8 mouse cellular contexts compared by ENCODE assay signal in genomic region chr10:127619941-127620405, GRCm38 (mm10). TPM values are rescaled to one million over a fixed set of nuclear protein-coding genes. Genes with fewer than 3 reads are reported as not detected.
DNase-seq lines count a peak whose midpoint lies in the region; ATAC-seq and TF ChIP-seq lines count a peak whose summit lies in the region.

No protein-coding gene starts in this region.

- H3K4me3 ChIP-seq in heart, embryonic 13.5 days, result peak overlapping the region; percentile 75
- no peak overlapping the region for H3K4me3 ChIP-seq in bone marrow, adult 2 months (replicated peaks; ENCODE audit: control insufficient read depth, low read depth, low read length)
- peak overlapping the region; percentile 73 for H3K4me3 ChIP-seq in forebrain, embryonic 15.5 days
- H3K4me3 ChIP-seq in limb, embryonic 11.5 days (ENCODE audit: low read depth, low read length), result peak overlapping the region; percentile 85
- peak overlapping the region; percentile 78 for H3K4me3 ChIP-seq in neural tube, embryonic 11.5 days (ENCODE audit: low read depth, low read length)
- no peak overlapping the region for H3K4me3 ChIP-seq in thymus, adult 2 months (ENCODE audit: control insufficient read depth, insufficient read depth, low read length)

- H3K27me3 ChIP-seq in heart, embryonic 13.5 days (replicated peaks), result 0 out of 2 replicates have a peak, but pooled peaks cover 5% of the 10 kb centered on the region
- no peaks in the 10 kb centered on the region for H3K27me3 ChIP-seq in forebrain, embryonic 15.5 days
- no peaks in the 10 kb centered on the region for H3K27me3 ChIP-seq in limb, embryonic 11.5 days (ENCODE audit: control insufficient read depth, insufficient read depth, low read length)
- no peaks in the 10 kb centered on the region for H3K27me3 ChIP-seq in neural tube, embryonic 11.5 days (ENCODE audit: control insufficient read depth, insufficient read depth, low read length)
- no peaks in the 10 kb centered on the region for H3K27me3 ChIP-seq in thymus, adult 2 months (ENCODE audit: control insufficient read depth, insufficient read depth, low read length)

- no peak for TF ChIP-seq POLR2A in bone marrow, adult 2 months (IDR thresholded peaks at IDR 0.05; ENCODE audit: borderline replicate concordance, control insufficient read depth, low read depth, low read length)
- TF ChIP-seq POLR2A in thymus, adult 2 months (IDR thresholded peaks at IDR 0.05; ENCODE audit: control insufficient read depth, extremely low read depth, insufficient read depth, low read length, poor library complexity), result no peak

- no peaks in the 10 kb centered on the region for H3K36me3 ChIP-seq in heart, embryonic 13.5 days
- no peaks in the 10 kb centered on the region for H3K36me3 ChIP-seq in forebrain, embryonic 15.5 days
- H3K36me3 ChIP-seq in limb, embryonic 11.5 days (ENCODE audit: control insufficient read depth, insufficient read depth, low read length), result no peaks in the 10 kb centered on the region
- H3K36me3 ChIP-seq in neural tube, embryonic 11.5 days (ENCODE audit: control insufficient read depth, insufficient read depth, low read length), result no peaks in the 10 kb centered on the region
- H3K36me3 ChIP-seq in thymus, adult 2 months (ENCODE audit: control insufficient read depth, insufficient read depth, low read length), result no peaks in the 10 kb centered on the region

- peak overlapping the region; percentile 83 for H3K9ac ChIP-seq in heart, embryonic 13.5 days
- peak overlapping the region; percentile 94 for H3K9ac ChIP-seq in forebrain, embryonic 15.5 days (replicated peaks)
- peak overlapping the region; percentile 84 for H3K9ac ChIP-seq in limb, embryonic 11.5 days (ENCODE audit: low read length)
- H3K9ac ChIP-seq in neural tube, embryonic 11.5 days (ENCODE audit: low read length), result peak overlapping the region; percentile 85

- no peak for ATAC-seq in heart, embryonic 13.5 days (ENCODE audit: extremely low read depth, insufficient number of reproducible peaks, low FRiP score, low TSS enrichment)
- peak; percentile 14; the same call in 1 of the 2 replicates for ATAC-seq in forebrain, embryonic 15.5 days (replicated peaks)
- ATAC-seq in limb, embryonic 11.5 days (ENCODE audit: insufficient number of reproducible peaks, low FRiP score, low TSS enrichment, low read depth), result 0 out of 2 replicates have a peak, but pooled peaks have one; percentile 1
- peak; percentile 21 for ATAC-seq in neural tube, embryonic 11.5 days (ENCODE audit: insufficient read depth, low FRiP score, low TSS enrichment)

- peaks cover 60% of the 10 kb centered on the region for H3K4me1 ChIP-seq in heart, embryonic 13.5 days
- no peaks in the 10 kb centered on the region for H3K4me1 ChIP-seq in bone marrow, adult 2 months (ENCODE audit: control insufficient read depth, insufficient read depth, low read length)
- peaks cover 59% of the 10 kb centered on the region for H3K4me1 ChIP-seq in forebrain, embryonic 15.5 days
- peaks cover 48% of the 10 kb centered on the region for H3K4me1 ChIP-seq in limb, embryonic 11.5 days (ENCODE audit: control insufficient read depth, insufficient read depth, low read length)
- peaks cover 42% of the 10 kb centered on the region for H3K4me1 ChIP-seq in neural tube, embryonic 11.5 days (ENCODE audit: control insufficient read depth, insufficient read depth, low read length)
- peaks cover 16% of the 10 kb centered on the region for H3K4me1 ChIP-seq in thymus, adult 2 months (replicated peaks; ENCODE audit: control insufficient read depth, insufficient read depth, low read length)

- 14% methylated on average over 12 of the region's 12 CpGs for WGBS in heart, embryonic 13.5 days
- WGBS in bone marrow, adult 2 months, result 77% methylated on average over 12 of the region's 12 CpGs
- under 1% methylated on average over 11 of the region's 12 CpGs for WGBS in forebrain, embryonic 15.5 days
- WGBS in limb, embryonic 11.5 days, result 1% methylated on average over 12 of the region's 12 CpGs
- under 1% methylated on average over 12 of the region's 12 CpGs for WGBS in neural tube, embryonic 11.5 days
- WGBS in thymus, adult 2 months, result 82% methylated on average over 12 of the region's 12 CpGs

- H3K4me2 ChIP-seq in heart, embryonic 13.5 days, result peak overlapping the region; percentile 96
- peak overlapping the region; percentile 94 for H3K4me2 ChIP-seq in forebrain, embryonic 15.5 days (replicated peaks)
- peak overlapping the region; percentile 93 for H3K4me2 ChIP-seq in limb, embryonic 11.5 days (ENCODE audit: low read depth, severe bottlenecking)
- peak overlapping the region; percentile 83 for H3K4me2 ChIP-seq in neural tube, embryonic 11.5 days (ENCODE audit: low read depth)

- DNase-seq in heart, adult 8-10 months (ENCODE audit: low spot score), result no peak
- DNase-seq in limb, embryonic 11.5 days (ENCODE audit: low spot score), result peak; percentile 59
- peak; percentile 57 for DNase-seq in neural tube, embryonic 11.5 days (ENCODE audit: low spot score)
- DNase-seq in thymus, adult 2 months, result no peak
- no peak for DNase-seq in right cerebral cortex, adult 2 months (ENCODE audit: low spot score in 2 of 2)

- no peaks in the 10 kb centered on the region for H3K9me3 ChIP-seq in heart, embryonic 13.5 days
- H3K9me3 ChIP-seq in forebrain, embryonic 15.5 days, result no peaks in the 10 kb centered on the region
- no peaks in the 10 kb centered on the region for H3K9me3 ChIP-seq in limb, embryonic 11.5 days (ENCODE audit: control insufficient read depth, low read length)
- H3K9me3 ChIP-seq in neural tube, embryonic 11.5 days (ENCODE audit: control insufficient read depth, low read length), result no peaks in the 10 kb centered on the region

- peak overlapping the region; percentile 98 for H3K27ac ChIP-seq in heart, embryonic 13.5 days (replicated peaks)
- H3K27ac ChIP-seq in bone marrow, adult 2 months (ENCODE audit: control insufficient read depth, insufficient read depth, low read depth, low read length, poor library complexity), result peak overlapping the region; percentile 10; the same call in 1 of the 2 replicates
- peak overlapping the region; percentile 93 for H3K27ac ChIP-seq in forebrain, embryonic 15.5 days (replicated peaks)
- peak overlapping the region; percentile 88 for H3K27ac ChIP-seq in limb, embryonic 11.5 days (replicated peaks; ENCODE audit: low read depth, low read length)
- peak overlapping the region; percentile 86 for H3K27ac ChIP-seq in neural tube, embryonic 11.5 days (ENCODE audit: low read depth, low read length)
- no peak overlapping the region for H3K27ac ChIP-seq in thymus, adult 2 months (ENCODE audit: control insufficient read depth, insufficient read depth, low read length)

- no peak for TF ChIP-seq CTCF in bone marrow, adult 2 months (IDR thresholded peaks at IDR 0.05; ENCODE audit: control insufficient read depth, insufficient read depth, low read length)
- no peak for TF ChIP-seq CTCF in thymus, adult 2 months (IDR thresholded peaks at IDR 0.05; ENCODE audit: borderline replicate concordance, control insufficient read depth, extremely low read depth, insufficient read depth, low read length, poor library complexity)

RNA-seq across cellular contexts. Expression of gene Lrp1, which starts 1.0 kb away (rescaled TPM):
- polyA plus RNA-seq in heart, embryonic 13.5 days (2015; fragmentation: Nextera tagmentation; extraction: Ambion mirVana), result 30.7 and 37.9 TPM in 2 replicates
- 10 to 100 TPM; 64.0 to 88.9 (median 74.0) TPM for total RNA-seq in heart, adult 8-10 months (2022)
- 23.5 and 48.3 TPM in 2 replicates for polyA plus RNA-seq in bone marrow, adult 2 months (2011; ENCODE audit: insufficient read depth, insufficient read length, low replicate concordance, missing spikeins)
- 93.1 and 95.7 TPM in 2 replicates for polyA plus RNA-seq in forebrain, embryonic 15.5 days (2015; fragmentation: Nextera tagmentation; extraction: Ambion mirVana)
- polyA plus RNA-seq in limb, embryonic 11.5 days (2014; fragmentation: Nextera tagmentation; extraction: Ambion mirVana), result 57.6 and 63.2 TPM in 2 replicates
- 60.2 and 68.2 TPM in 2 replicates for polyA plus RNA-seq in neural tube, embryonic 11.5 days (2014; fragmentation: Nextera tagmentation; extraction: Ambion mirVana)
- polyA plus RNA-seq in thymus, adult 2 months (2012; rRNA removed), result 35.3 and 40.3 TPM in 2 replicates

RNA-seq across cellular contexts. Expression of gene Stat6, which starts 22.8 kb away (rescaled TPM):
- 24.5 and 24.6 TPM in 2 replicates for polyA plus RNA-seq in heart, embryonic 13.5 days (2015; fragmentation: Nextera tagmentation; extraction: Ambion mirVana)
- total RNA-seq in heart, adult 8-10 months (2022), result 10 to 100 TPM; 38.4 to 43.7 (median 43.2) TPM
- polyA plus RNA-seq in bone marrow, adult 2 months (2011; ENCODE audit: insufficient read depth, insufficient read length, low replicate concordance, missing spikeins), result 31.6 and 60.1 TPM in 2 replicates
- polyA plus RNA-seq in forebrain, embryonic 15.5 days (2015; fragmentation: Nextera tagmentation; extraction: Ambion mirVana), result 3.4 and 3.7 TPM in 2 replicates
- polyA plus RNA-seq in limb, embryonic 11.5 days (2014; fragmentation: Nextera tagmentation; extraction: Ambion mirVana), result 5.7 and 7.2 TPM in 2 replicates
- polyA plus RNA-seq in neural tube, embryonic 11.5 days (2014; fragmentation: Nextera tagmentation; extraction: Ambion mirVana), result 6.1 and 6.8 TPM in 2 replicates
- 168 and 185 TPM in 2 replicates for polyA plus RNA-seq in thymus, adult 2 months (2012; rRNA removed)

RNA-seq across cellular contexts. Expression of gene Nemp1, which starts 46.7 kb away (rescaled TPM):
- 7.1 and 7.4 TPM in 2 replicates for polyA plus RNA-seq in heart, embryonic 13.5 days (2015; fragmentation: Nextera tagmentation; extraction: Ambion mirVana)
- 1 to 10 TPM; 3.0 to 5.1 (median 3.6) TPM for total RNA-seq in heart, adult 8-10 months (2022)
- polyA plus RNA-seq in bone marrow, adult 2 months (2011; ENCODE audit: insufficient read depth, insufficient read length, low replicate concordance, missing spikeins), result 6.7 and 7.3 TPM in 2 replicates
- polyA plus RNA-seq in forebrain, embryonic 15.5 days (2015; fragmentation: Nextera tagmentation; extraction: Ambion mirVana), result 4.8 and 5.8 TPM in 2 replicates
- 12.5 and 15.0 TPM in 2 replicates for polyA plus RNA-seq in limb, embryonic 11.5 days (2014; fragmentation: Nextera tagmentation; extraction: Ambion mirVana)
- 9.3 and 10.6 TPM in 2 replicates for polyA plus RNA-seq in neural tube, embryonic 11.5 days (2014; fragmentation: Nextera tagmentation; extraction: Ambion mirVana)
- 14.2 and 15.0 TPM in 2 replicates for polyA plus RNA-seq in thymus, adult 2 months (2012; rRNA removed)

RNA-seq across cellular contexts. Expression of gene Nab2, which starts 48.4 kb away (rescaled TPM):
- 9.7 and 10.4 TPM in 2 replicates for polyA plus RNA-seq in heart, embryonic 13.5 days (2015; fragmentation: Nextera tagmentation; extraction: Ambion mirVana)
- total RNA-seq in heart, adult 8-10 months (2022), result 10 to 100 TPM in 1 of 4 experiments, 1 to 10 TPM in 3; 5.0 to 10.3 (median 6.6) TPM
- polyA plus RNA-seq in bone marrow, adult 2 months (2011; ENCODE audit: insufficient read depth, insufficient read length, low replicate concordance, missing spikeins), result 3.3 and 4.0 TPM in 2 replicates
- 2.9 and 3.9 TPM in 2 replicates for polyA plus RNA-seq in forebrain, embryonic 15.5 days (2015; fragmentation: Nextera tagmentation; extraction: Ambion mirVana)
- polyA plus RNA-seq in limb, embryonic 11.5 days (2014; fragmentation: Nextera tagmentation; extraction: Ambion mirVana), result 12.7 and 13.1 TPM in 2 replicates
- 6.2 and 7.8 TPM in 2 replicates for polyA plus RNA-seq in neural tube, embryonic 11.5 days (2014; fragmentation: Nextera tagmentation; extraction: Ambion mirVana)
- 69.3 and 79.2 TPM in 2 replicates for polyA plus RNA-seq in thymus, adult 2 months (2012; rRNA removed)

Comparison
In these comparisons a context has a peak if more than half of its experiments do, and no peak if none do; other contexts are left out.
1. H3K4me3 ChIP-seq: peak in heart, embryonic 13.5 days (single experiment), forebrain, embryonic 15.5 days (single experiment), limb, embryonic 11.5 days (single experiment) and neural tube, embryonic 11.5 days (single experiment); none in bone marrow, adult 2 months (single experiment) and thymus, adult 2 months (single experiment).
2. DNase-seq: peak in limb, embryonic 11.5 days (single experiment) and neural tube, embryonic 11.5 days (single experiment); none in heart, adult 8-10 months (single experiment), thymus, adult 2 months (single experiment) and right cerebral cortex, adult 2 months (0 of 2).
3. Peak in every context shown above with its lines, with median percentiles within 50 percentile points of each other: H3K4me2 ChIP-seq and H3K9ac ChIP-seq.